Mouse (Mus musculus) hematopoietic stem cell, adult 5-6 weeks (primary cell): Measurements from ENCODE around the gene Pabpc4. TPM values are rescaled to one million over a fixed set of nuclear protein-coding genes. Genes with fewer than 3 reads are reported as not detected.
"Not testable (repeated sequence)": the region's sequence is repeated elsewhere in the genome, so short reads cannot be mapped to it uniquely, and the experiment has no call there.

ENCODE experiments used
- ATAC-seq, 2 experiments: fragments of 125-278 bp in 1 of 2; replicated peaks in 1 of 2; 2 replicates each; pipeline ENCODE4 v1.8.0; 2016 to 2017; ENCODE audit warnings: inconsistent platforms in 2 of 2, mild to moderate bottlenecking in 2 of 2, moderate number of reproducible peaks in 2 of 2, low read depth in 1 of 2, moderate TSS enrichment in 1 of 2; ENCODE audit not compliant: low FRiP score in 2 of 2, poor library complexity in 2 of 2, severe bottlenecking in 2 of 2, insufficient read depth in 1 of 2, low TSS enrichment in 1 of 2
- total RNA-seq: library from RNA; stranded (forward); fragments of 172-1452, 232-1000 nt; gene quantifications from 2 replicates; pipeline ENCODE4 v1.2.3, GENCODE M21; 2017

Pabpc4 gene
- total RNA-seq, 1 experiment from 2014 or later: 112 TPM

GRCm38 (mm10) chr4:123327630-123328029 lies 65.5 kb downstream of the Pabpc4 start:
- ATAC-seq: no peak

GRCm38 (mm10) chr4:123328946-123329345 lies 66.8 kb downstream of the Pabpc4 start:
- ATAC-seq: no peak

GRCm38 (mm10) chr4:123331326-123331725 lies 69.2 kb downstream of the Pabpc4 start:
- no peak for ATAC-seq

- ATAC-seq: not testable (repeated sequence)
Measured at GRCm38 (mm10) chr4:123331961-123332360, 69.8 kb downstream of the Pabpc4 start.

- no peak for ATAC-seq
Measured at GRCm38 (mm10) chr4:123333151-123333550, 71.0 kb downstream of the Pabpc4 start.

- ATAC-seq: no peak
Measured at GRCm38 (mm10) chr4:123334177-123334576, 72.0 kb downstream of the Pabpc4 start.

- not testable (repeated sequence) for ATAC-seq
Measured at GRCm38 (mm10) chr4:123335244-123335643, 73.1 kb downstream of the Pabpc4 start.

GRCm38 (mm10) chr4:123335796-123336585 lies 73.8 kb downstream of the Pabpc4 start:
- ATAC-seq: no peak

- ATAC-seq: no peak
Measured at GRCm38 (mm10) chr4:123337693-123338092, 75.5 kb downstream of the Pabpc4 start.

- ATAC-seq: no peak
Measured at GRCm38 (mm10) chr4:123340232-123340631, 78.1 kb downstream of the Pabpc4 start.

GRCm38 (mm10) chr4:123342091-123342641 lies 80.0 kb downstream of the Pabpc4 start:
- ATAC-seq: peak; percentile 4 to 20; a peak in 1 of 4 replicates

- peak; percentile 72 to 80 for ATAC-seq
Measured at GRCm38 (mm10) chr4:123342642-123343470, 80.7 kb downstream of the Pabpc4 start, which contains the start of gene Bmp8a. Bmp8a (minus strand) TSS chr4:123343252.

GRCm38 (mm10) chr4:123343471-123343789 lies 81.3 kb downstream of the Pabpc4 start:
- ATAC-seq: peak in 1 of 2 experiments; percentile 13; a peak in 1 of 4 replicates

Other genes starting within 250 kb of the Pabpc4 start
- gene Trit1, start 245.8 kb upstream of the Pabpc4 start, total RNA-seq: 27.7 and 37.0 TPM in 2 replicates
- not detected in 2 replicates for gene Bmp8b, start 157.2 kb upstream of the Pabpc4 start, total RNA-seq
- gene Oxct2b, start 146.1 kb upstream of the Pabpc4 start, total RNA-seq: not detected in 2 replicates
- gene Ppie, start 122.4 kb upstream of the Pabpc4 start, total RNA-seq: 89.7 and 91.0 TPM in 2 replicates
- not detected in 2 replicates for gene Hpcal4, start 79.1 kb upstream of the Pabpc4 start, total RNA-seq
- not detected in 2 replicates for gene Nt5c1a, start 60.8 kb upstream of the Pabpc4 start, total RNA-seq
- gene Heyl, start 28.8 kb upstream of the Pabpc4 start, total RNA-seq: not detected in 2 replicates
- not detected in 2 replicates for gene Oxct2a, start 61.3 kb downstream of the Pabpc4 start, total RNA-seq
- gene Bmp8a, start 80.9 kb downstream of the Pabpc4 start, total RNA-seq: 0.19 TPM in 1 of 2 replicates, not detected in the other